Mouse (Mus musculus): ENCODE data around the gene Hvcn1. TPM values are rescaled to one million over a fixed set of nuclear protein-coding genes. Genes with fewer than 3 reads are reported as not detected.
A peak's percentile ranks its signal among the peaks of the same experiment; 100 is the strongest.

Gene Hvcn1
- polyA plus RNA-seq, 1 experiment, result 54.3 TPM

DNA sequence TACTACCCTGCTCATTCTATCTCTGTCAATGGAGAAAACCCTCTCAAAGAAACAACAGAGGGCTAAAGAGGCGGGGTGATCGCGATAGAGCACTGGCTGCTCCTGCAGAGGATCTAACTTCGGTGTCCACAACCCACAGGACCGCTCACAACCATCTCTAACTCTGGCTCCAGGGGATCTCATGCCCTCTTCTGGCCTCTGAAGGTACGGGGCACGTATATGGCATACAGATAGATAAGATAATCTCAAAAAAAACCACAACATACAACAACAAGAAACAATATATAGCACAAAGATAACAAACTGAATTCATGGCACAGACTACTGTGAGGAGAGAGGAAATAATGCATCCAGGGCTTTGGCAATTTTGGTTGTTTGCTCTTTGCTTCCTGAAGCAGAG, 55.5 kb downstream of the Hvcn1 start:
- Histone ChIP-seq H3K4me3 (ENCODE audit: insufficient read depth, low read length) (no peak overlapping the region), H3K4me1 (ENCODE audit: control insufficient read depth, insufficient read depth, low read length) (peaks cover 13% of the 10 kb centered on the region), H3K27ac (ENCODE audit: insufficient read depth, low read depth, low read length) (no peak overlapping the region)
- TF ChIP-seq POLR2A (IDR thresholded peaks at IDR 0.05; ENCODE audit: borderline replicate concordance, low read depth, low read length) (no peak), CTCF (IDR thresholded peaks at IDR 0.05; ENCODE audit: low read depth, low read length) (no peak)

DNA sequence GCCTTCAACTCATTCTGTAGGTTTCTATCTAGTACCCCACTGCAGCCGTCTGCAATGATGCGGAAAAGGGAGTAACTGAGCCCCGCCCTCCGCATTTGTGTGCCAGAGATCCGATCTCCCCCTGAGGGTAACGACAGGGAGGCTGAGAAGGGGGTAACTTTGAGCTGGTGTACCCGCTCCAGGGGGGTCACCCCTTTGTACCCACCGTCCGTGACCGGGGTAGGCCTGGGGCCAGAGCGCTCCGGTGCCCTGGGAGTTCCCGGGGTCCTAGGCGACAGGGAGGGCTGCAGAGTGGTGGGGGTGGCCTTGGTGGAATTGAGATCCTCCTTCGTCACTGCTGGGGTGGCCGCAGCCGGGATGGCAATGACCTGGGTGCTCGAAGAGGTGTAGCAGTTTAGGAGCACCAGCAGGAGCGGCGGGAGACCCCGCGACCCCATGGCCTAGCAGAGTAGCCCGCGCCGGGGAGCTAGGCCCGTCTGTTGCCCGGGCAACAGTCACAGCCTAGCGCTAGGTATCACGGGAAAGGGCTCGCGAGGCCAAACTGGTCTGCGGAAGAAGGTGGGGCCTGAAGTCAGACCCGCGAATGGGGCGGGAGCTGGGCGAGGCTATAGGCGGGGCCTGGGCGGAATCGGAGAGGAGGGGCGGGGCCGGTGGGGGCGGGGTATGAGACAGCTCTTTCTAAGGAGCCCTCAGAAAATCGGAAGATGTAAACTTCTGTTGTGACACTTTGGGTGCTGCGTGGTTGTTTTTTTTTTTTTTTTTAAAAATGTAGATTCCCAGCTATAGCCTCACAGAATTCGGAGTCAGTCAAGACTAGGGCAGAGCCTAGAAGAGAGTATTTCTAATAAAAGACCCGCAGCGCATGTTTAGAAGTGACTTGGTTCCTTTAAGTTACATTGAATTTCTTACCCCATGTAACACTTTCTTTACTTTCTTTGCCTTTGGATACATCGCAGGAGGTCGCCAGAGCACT, 57.6 kb downstream of the Hvcn1 start, which contains the start of gene Tctn1:
Gene Tctn1 (minus strand): TSS at position 528 of the 973 bp plus-strand sequence.
- peak within 1 kb of the TSS; percentile 98 for H3K4me3 ChIP-seq (ENCODE audit: insufficient read depth, low read length)
- TF ChIP-seq POLR2A (IDR thresholded peaks at IDR 0.05; ENCODE audit: borderline replicate concordance, low read depth, low read length) (no peak), CTCF (IDR thresholded peaks at IDR 0.05; ENCODE audit: low read depth, low read length) (no peak)
- peak within 1 kb of the TSS; percentile 30; the same call in 1 of the 2 replicates for H3K27ac ChIP-seq (ENCODE audit: insufficient read depth, low read depth, low read length)
- H3K4me1 ChIP-seq (ENCODE audit: control insufficient read depth, insufficient read depth, low read length), result peaks cover 8% of the 10 kb centered on the region

DNA sequence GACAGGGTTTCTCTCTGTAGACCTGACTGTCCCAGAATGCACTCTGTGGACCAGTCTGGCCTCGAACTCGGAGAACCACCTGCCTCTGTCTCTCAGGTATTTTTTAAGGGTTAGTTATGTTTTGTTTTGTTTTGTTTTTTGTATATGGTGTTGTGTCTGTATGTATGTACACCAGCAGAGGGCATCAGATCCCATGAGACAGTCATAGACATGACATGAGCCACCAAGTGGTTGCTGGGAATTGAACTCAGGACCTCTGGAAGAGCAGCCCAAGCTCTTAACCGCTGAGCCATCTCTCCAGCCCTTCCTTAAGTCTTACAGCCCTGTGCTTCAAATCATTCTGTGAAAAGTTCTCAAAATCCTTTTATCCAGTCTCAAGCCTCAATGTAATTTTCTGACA, 58.6 kb downstream of the Hvcn1 start:
- H3K4me1 ChIP-seq (ENCODE audit: control insufficient read depth, insufficient read depth, low read length), result peaks cover 10% of the 10 kb centered on the region
- TF ChIP-seq POLR2A (IDR thresholded peaks at IDR 0.05; ENCODE audit: borderline replicate concordance, low read depth, low read length) (no peak), CTCF (IDR thresholded peaks at IDR 0.05; ENCODE audit: low read depth, low read length) (no peak)
- no peak overlapping the region for H3K27ac ChIP-seq (ENCODE audit: insufficient read depth, low read depth, low read length)
- H3K4me3 ChIP-seq (ENCODE audit: insufficient read depth, low read length), result no peak overlapping the region

DNA sequence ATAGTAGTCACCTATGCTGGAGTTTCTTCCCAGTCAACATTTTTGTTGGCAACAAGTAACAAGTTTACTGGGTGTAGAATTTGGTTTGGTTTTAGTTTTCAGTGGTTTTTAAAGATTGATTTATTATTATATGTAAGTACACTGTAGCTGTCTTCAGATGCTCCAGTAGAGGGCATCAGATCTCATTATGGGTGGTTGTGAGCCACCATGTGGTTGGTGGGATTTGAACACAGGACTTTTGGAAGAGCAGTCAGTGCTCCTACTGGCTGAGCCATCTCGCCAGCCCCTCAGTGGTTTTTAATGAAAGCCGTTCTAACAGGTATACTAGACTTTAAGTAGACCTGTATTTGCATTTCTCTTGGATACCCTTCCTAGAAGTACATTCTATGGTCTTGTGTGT, 59.3 kb downstream of the Hvcn1 start:
- H3K27ac ChIP-seq (ENCODE audit: insufficient read depth, low read depth, low read length), result no peak overlapping the region
- TF ChIP-seq POLR2A (IDR thresholded peaks at IDR 0.05; ENCODE audit: borderline replicate concordance, low read depth, low read length), result no peak
- TF ChIP-seq CTCF (IDR thresholded peaks at IDR 0.05; ENCODE audit: low read depth, low read length), result 0 out of 2 replicates have a peak, but pooled peaks have one; percentile 9
- peaks cover 10% of the 10 kb centered on the region for H3K4me1 ChIP-seq (ENCODE audit: control insufficient read depth, insufficient read depth, low read length)
- no peak overlapping the region for H3K4me3 ChIP-seq (ENCODE audit: insufficient read depth, low read length)

DNA sequence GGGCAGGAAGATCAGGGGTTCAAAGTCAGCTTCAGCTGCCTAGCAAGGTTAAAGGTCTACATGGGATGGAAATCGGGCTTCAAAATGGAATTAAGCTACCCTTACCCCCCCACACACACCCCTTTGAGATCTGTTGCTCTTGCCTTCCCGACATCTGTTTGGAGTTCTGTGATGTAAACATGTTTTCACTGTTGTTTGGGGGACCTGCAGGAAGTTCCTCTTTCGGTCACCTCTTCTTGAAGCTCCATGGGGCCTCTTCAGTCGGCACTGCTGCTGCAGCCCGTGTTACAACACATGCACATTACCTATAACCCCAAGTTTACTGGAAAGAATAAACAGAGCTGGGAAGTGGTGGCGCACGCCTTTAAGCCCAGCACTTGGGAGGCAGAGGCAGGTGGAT, 60.5 kb downstream of the Hvcn1 start:
- H3K4me1 ChIP-seq (ENCODE audit: control insufficient read depth, insufficient read depth, low read length), result peaks cover 10% of the 10 kb centered on the region
- no peak overlapping the region for H3K27ac ChIP-seq (ENCODE audit: insufficient read depth, low read depth, low read length)
- no peak for TF ChIP-seq CTCF (IDR thresholded peaks at IDR 0.05; ENCODE audit: low read depth, low read length)
- no peak for TF ChIP-seq POLR2A (IDR thresholded peaks at IDR 0.05; ENCODE audit: borderline replicate concordance, low read depth, low read length)
- H3K4me3 ChIP-seq (ENCODE audit: insufficient read depth, low read length), result no peak overlapping the region

DNA sequence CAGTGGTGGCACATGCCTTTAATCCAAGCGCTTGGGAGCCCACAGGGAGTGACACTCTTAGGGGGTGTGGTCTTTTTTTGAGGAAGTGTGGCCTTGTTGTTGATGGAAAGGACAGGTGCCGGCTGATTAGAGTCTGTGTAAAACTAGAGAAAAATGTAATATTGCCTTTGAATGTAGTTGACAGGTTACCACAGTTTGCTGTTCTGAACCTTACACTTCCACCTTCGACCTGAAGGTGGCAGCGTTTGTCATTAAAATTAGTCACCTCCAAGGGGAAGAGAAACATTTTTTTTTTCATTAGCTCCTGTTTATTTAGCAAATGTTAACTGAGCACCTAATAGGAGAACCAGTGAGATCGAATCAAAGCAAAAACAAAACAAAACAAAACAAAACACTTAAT, 61.3 kb downstream of the Hvcn1 start:
- Histone ChIP-seq H3K27ac (ENCODE audit: insufficient read depth, low read depth, low read length) (no peak overlapping the region), H3K4me1 (ENCODE audit: control insufficient read depth, insufficient read depth, low read length) (peaks cover 10% of the 10 kb centered on the region), H3K4me3 (ENCODE audit: insufficient read depth, low read length) (no peak overlapping the region)
- TF ChIP-seq POLR2A (IDR thresholded peaks at IDR 0.05; ENCODE audit: borderline replicate concordance, low read depth, low read length) (no peak), CTCF (IDR thresholded peaks at IDR 0.05; ENCODE audit: low read depth, low read length) (no peak)

DNA sequence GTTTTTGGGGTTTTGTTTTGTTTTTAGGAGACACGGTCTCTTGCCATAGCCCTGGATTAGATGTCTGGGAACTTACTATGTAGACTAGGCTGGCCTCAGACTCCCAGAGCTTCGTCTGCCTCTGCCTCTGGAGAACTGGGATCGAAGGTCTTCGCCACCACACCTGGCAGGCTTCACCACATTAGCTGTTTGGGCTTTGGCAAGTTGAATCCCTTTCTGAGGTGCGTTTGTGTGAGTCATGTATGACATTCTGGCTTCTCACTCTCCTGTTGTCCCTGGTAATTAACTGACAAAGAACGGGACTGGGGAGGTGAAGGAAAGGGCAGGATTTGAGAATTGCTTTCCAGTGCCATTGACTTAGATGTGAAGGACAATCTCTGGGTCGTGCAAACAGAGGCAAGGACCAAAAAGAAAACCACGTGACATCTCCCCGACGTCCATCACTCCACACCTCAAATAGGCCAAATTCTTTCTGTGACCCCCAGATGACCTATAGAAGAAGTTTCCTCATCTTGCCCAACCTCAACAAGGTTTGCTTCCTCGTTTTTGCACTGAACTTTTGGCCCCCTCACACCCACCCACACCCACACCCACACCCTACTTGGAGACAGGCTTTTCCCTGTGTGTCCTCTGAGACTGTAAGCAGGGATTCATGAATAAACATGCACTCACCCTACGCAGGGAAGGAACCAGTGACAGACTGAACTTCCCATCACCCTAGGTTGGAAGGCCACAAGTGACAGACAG, 62.4 kb downstream of the Hvcn1 start:
- H3K4me3 ChIP-seq (ENCODE audit: insufficient read depth, low read length), result no peak overlapping the region
- H3K27ac ChIP-seq (ENCODE audit: insufficient read depth, low read depth, low read length), result no peak overlapping the region
- no peak for TF ChIP-seq POLR2A (IDR thresholded peaks at IDR 0.05; ENCODE audit: borderline replicate concordance, low read depth, low read length)
- TF ChIP-seq CTCF (IDR thresholded peaks at IDR 0.05; ENCODE audit: low read depth, low read length), result no peak
- H3K4me1 ChIP-seq (ENCODE audit: control insufficient read depth, insufficient read depth, low read length), result peaks cover 7% of the 10 kb centered on the region; the same call in 1 of the 2 replicates

DNA sequence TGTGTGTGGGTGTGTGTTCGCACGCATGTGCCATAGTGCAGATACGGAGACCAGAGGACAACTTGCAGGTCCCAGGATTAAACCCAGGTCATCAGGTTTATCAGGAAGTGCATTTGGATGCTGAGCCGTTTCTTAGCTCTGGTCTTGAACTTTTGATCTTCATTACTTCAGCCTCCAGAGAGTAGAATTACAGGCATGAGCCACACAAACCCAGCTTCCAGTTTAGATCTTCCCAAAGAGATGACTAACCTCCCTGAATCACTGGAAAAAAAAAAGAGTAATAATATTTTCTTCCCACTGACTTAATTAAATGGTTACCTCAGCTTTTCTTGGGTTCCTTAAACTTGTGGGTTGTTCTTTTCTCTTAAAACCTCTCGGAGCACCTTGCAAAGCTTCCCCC, 66.2 kb downstream of the Hvcn1 start:
- TF ChIP-seq CTCF (IDR thresholded peaks at IDR 0.05; ENCODE audit: low read depth, low read length) (no peak), POLR2A (IDR thresholded peaks at IDR 0.05; ENCODE audit: borderline replicate concordance, low read depth, low read length) (no peak)
- Histone ChIP-seq H3K27ac (ENCODE audit: insufficient read depth, low read depth, low read length) (no peak overlapping the region), H3K4me1 (ENCODE audit: control insufficient read depth, insufficient read depth, low read length) (peaks cover 15% of the 10 kb centered on the region), H3K4me3 (ENCODE audit: insufficient read depth, low read length) (no peak overlapping the region)

DNA sequence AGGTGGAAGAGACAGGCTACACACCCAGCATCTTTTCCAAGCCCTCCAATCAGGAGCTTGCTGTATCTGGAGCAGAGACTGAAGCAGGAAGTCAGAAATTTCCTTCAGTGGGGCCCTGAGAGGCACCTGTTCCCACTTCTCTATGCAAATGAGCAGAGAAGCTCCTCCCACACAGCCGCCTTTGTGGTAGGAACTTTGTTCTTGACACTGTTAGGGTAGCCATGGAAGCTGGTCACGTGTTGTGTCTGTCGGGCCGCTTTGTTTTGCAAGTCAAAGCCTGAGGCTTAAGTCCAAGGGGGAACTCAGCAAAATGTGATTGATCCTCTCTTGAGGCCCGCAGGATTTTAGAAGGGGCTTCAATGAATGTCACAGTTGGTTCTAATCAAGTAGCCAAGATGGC, 68.2 kb downstream of the Hvcn1 start:
- Histone ChIP-seq H3K27ac (ENCODE audit: insufficient read depth, low read depth, low read length) (no peak overlapping the region; the same call in 1 of the 2 replicates), H3K4me1 (ENCODE audit: control insufficient read depth, insufficient read depth, low read length) (peaks cover 13% of the 10 kb centered on the region), H3K4me3 (ENCODE audit: insufficient read depth, low read length) (no peak overlapping the region)
- TF ChIP-seq CTCF (IDR thresholded peaks at IDR 0.05; ENCODE audit: low read depth, low read length), result no peak
- TF ChIP-seq POLR2A (IDR thresholded peaks at IDR 0.05; ENCODE audit: borderline replicate concordance, low read depth, low read length), result no peak
